Mouse (Mus musculus): ENCODE measurements around the gene Thrsp.

Gene Thrsp

GRCm38 (mm10) chr7:97382661-97383060, 34.9 kb downstream of the Thrsp start:
- in situ Hi-C loops (cut with MboI, MseI), result no loop called here

- in situ Hi-C loops (cut with MboI, MseI), result no loop called here
Observed at GRCm38 (mm10) chr7:97380500-97381123, 36.9 kb downstream of the Thrsp start.

DNA sequence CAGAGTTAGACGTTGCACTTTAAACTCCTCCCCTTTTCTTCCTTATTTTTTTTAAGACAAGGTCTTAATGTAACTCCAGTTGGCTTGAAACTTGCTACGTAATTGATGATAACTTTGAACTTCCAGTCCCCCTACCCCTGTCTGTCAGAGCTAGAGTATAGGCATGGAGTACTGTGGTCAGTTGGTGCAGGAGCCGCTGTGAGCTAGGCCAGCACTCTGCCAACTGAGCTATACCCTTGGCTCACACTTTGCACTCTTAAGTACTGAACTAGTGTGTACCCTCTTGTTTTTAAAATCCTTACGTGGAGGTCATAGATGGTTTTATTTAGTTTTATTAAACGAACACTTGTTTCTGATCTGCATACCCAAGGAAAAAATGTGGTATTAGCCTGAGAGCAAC, 38.2 kb downstream of the Thrsp start:
- in situ Hi-C loops (cut with MboI, MseI), result no loop called here

- in situ Hi-C loops (cut with MboI, MseI), result no loop called here
Observed at GRCm38 (mm10) chr7:97375906-97376305, 41.6 kb downstream of the Thrsp start.

- in situ Hi-C loops (cut with MboI, MseI), result no loop called here
Observed at GRCm38 (mm10) chr7:97375101-97375500, 42.4 kb downstream of the Thrsp start.

DNA sequence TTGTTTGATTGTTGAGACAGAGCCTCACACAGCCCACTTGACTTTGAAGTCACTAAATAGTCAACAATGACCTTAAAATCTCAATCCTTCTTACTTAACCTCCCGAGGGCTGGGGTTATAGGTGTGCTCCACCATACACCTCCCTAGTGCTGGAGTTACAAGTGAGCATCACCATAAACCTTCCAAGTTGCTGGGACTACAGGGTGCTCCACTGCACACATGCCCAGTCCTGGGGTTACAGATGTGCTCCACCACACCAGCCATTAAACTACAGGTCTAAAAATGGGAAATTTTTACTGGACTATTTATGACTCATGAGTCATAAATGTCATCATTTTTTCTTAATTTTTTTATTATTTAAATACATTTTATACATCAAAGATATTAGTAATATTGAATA, 51.6 kb downstream of the Thrsp start:
- in situ Hi-C loops (cut with MboI, MseI), result no loop called here

Data from T-helper 1 cell (primary cell).